Mouse (Mus musculus) cerebellum, adult 2 months (tissue): Measurements from ENCODE around the gene 5830411N06Rik. TPM values are rescaled to one million over a fixed set of nuclear protein-coding genes. Genes with fewer than 3 reads are reported as not detected.

Source experiments
- DNase-seq, 2 experiments: peaks; one replicate each; pipeline ENCODE4 v3.0.0; 2021
- H3K27ac ChIP-seq: fragments of 200-500 bp; 2 replicates; pipeline ENCODE4 v1.5.1; 2012; ENCODE audit warnings: low read length, control low read depth, inconsistent platforms; ENCODE audit not compliant: insufficient read depth
- H3K27me3 ChIP-seq: fragments of 200-500 bp; 2 replicates; pipeline ENCODE4 v1.6.1; 2012; ENCODE audit warnings: inconsistent platforms, mild to moderate bottlenecking, low read length, moderate library complexity; ENCODE audit not compliant: control insufficient read depth, insufficient read depth
- H3K4me1 ChIP-seq: fragments of 200-500 bp; 2 replicates; pipeline ENCODE4 v1.6.1; 2011; ENCODE audit warnings: low read length; ENCODE audit not compliant: control insufficient read depth, insufficient read depth
- H3K4me3 ChIP-seq: fragments of 200-500 bp; replicated peaks from 2 replicates; pipeline ENCODE3; 2011; ENCODE audit warnings: mild to moderate bottlenecking, low read depth, low read length, control low read depth; ENCODE audit not compliant: insufficient read depth
- CTCF ChIP-seq: fragments of 200-500 bp; IDR thresholded peaks from 2 replicates; pipeline ENCODE4 v1.5.1; 2011; ENCODE audit warnings: low read depth, mild to moderate bottlenecking, control low read depth, low read length, moderate library complexity, borderline replicate concordance; ENCODE audit not compliant: insufficient read depth
- POLR2A ChIP-seq: fragments of 200-500 bp; IDR thresholded peaks from 2 replicates; pipeline ENCODE4 v1.6.1; 2011; ENCODE audit warnings: low read length, control low read depth, borderline replicate concordance; ENCODE audit not compliant: insufficient read depth
- WGBS: fragments of 180-500 bp; shearing (Covaris S2); methylation state at CpG from one replicate; pipeline ENCODE4 v1.1.7; 2018; 5-methylcytosine and 5-hydroxymethylcytosine counted together
- polyA plus RNA-seq: library from polyadenylated mRNA; depleted of rRNA; stranded (reverse); fragments of >200 nt; gene quantifications from 2 replicates; pipeline ENCODE4 v1.2.3, GENCODE M21; 2012; rRNA removed

5830411N06Rik gene
- polyA plus RNA-seq, 1 experiment, result 0.13 TPM

DNA sequence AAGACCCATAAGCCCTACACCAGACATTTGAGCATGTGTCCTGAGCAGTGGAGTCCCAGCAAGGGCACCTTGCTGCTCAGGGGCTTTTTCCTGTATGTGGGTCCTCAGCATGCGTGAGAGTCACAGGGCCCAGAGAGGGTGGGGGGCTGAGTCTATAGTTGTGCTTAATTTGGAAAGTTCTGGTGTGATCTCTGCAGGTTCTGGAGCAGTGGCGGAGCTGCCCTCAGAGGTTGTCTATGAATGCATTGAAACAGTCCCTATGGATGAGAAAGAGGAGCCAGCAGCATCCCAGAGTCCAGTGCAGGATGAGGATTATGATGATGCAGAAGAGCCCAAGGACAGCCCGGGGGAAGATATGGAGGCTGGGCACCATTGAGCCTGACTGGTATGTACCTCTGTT lies 52.3 kb downstream of the 5830411N06Rik start:
- no peaks in the 10 kb centered on the region for H3K27me3 ChIP-seq
- H3K4me1 ChIP-seq, result no peaks in the 10 kb centered on the region
- 88% methylated on average over 3 of the region's 3 CpGs for WGBS
- no peak for DNase-seq
- no peak overlapping the region for H3K27ac ChIP-seq
- no peak overlapping the region for H3K4me3 ChIP-seq
- TF ChIP-seq POLR2A (no peak), CTCF (no peak)

DNA sequence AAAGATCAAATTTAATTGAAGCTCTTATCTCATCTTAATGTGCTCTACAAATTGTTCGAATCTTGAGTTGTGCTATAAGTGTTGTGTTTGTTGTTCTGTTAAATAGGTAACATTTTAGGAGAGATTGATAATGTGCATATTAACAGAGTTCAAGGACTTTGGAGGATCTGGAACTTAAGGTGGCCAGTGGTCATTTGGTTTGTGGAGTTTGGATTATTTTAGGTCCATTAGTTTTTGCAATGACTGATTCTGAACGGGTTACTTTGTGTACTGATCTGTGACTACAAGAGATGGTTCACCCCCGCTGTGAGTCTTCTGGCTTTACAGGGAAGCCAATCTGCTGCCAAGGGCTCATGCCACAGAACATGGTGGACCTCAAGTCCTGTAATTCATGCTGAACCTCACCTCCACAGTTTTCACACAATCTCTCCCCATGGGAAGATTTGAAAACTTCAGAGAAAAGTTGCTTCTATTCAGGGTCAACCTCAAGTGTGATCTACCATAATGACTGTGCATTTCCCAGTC lies 72.8 kb downstream of the 5830411N06Rik start:
- Histone ChIP-seq H3K27ac (no peak overlapping the region), H3K4me1 (no peaks in the 10 kb centered on the region; the same call in 1 of the 2 replicates), H3K27me3 (no peaks in the 10 kb centered on the region; the same call in 1 of the 2 replicates), H3K4me3 (no peak overlapping the region)
- WGBS, result 67% methylated on average over 3 of the region's 3 CpGs
- TF ChIP-seq POLR2A (no peak), CTCF (no peak)
- DNase-seq, result no peak

DNA sequence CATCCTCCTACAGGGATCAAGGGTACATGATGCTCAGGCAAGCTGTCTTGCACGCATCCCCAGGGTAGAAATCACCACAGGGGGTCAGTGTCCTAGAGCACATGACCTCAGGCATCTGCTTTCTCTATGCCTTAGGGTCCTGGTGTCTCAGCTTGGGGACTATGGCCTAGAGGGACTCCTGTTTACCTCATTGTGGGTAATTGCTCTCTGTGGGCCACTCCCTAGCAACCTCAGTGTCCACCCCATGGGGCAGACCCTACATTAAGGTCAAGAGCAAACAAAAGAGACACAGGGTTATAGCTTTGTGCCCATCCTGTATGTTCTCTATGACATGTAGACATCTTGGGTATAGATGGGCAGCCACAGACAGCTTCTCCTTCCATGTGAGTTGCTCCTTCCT lies 73.5 kb downstream of the 5830411N06Rik start, which contains the start of gene Olfr525:
Gene Olfr525, plus strand, starts transcription at position 301 of the 400 bp plus-strand sequence.
- no peak for TF ChIP-seq CTCF
- no peak for TF ChIP-seq POLR2A
- Histone ChIP-seq H3K4me3 (no peak within 1 kb of the TSS), H3K27me3 (no peaks in the 10 kb centered on the region; the same call in 1 of the 2 replicates), H3K4me1 (no peaks in the 10 kb centered on the region; the same call in 1 of the 2 replicates), H3K27ac (no peak within 1 kb of the TSS)
- DNase-seq, result no peak
- 39% methylated on average over 1 of the region's 1 CpGs for WGBS

GRCm38 (mm10) chr7:140321135-140321534 lies 74.1 kb downstream of the 5830411N06Rik start:
- no peaks in the 10 kb centered on the region; the same call in 1 of the 2 replicates for H3K4me1 ChIP-seq
- no peaks in the 10 kb centered on the region; the same call in 1 of the 2 replicates for H3K27me3 ChIP-seq
- H3K27ac ChIP-seq, result no peak overlapping the region
- no peak for DNase-seq
- TF ChIP-seq CTCF (no peak), POLR2A (no peak)
- no peak overlapping the region for H3K4me3 ChIP-seq

- Histone ChIP-seq H3K27ac (no peak overlapping the region), H3K27me3 (no peaks in the 10 kb centered on the region), H3K4me1 (no peaks in the 10 kb centered on the region), H3K4me3 (no peak overlapping the region)
- DNase-seq, result no peak
- TF ChIP-seq CTCF (no peak), POLR2A (no peak)
- WGBS, result 17% methylated on average over 1 of the region's 1 CpGs
These were observed 82.8 kb downstream of the 5830411N06Rik start for GRCm38 (mm10) chr7:140329766-140330304.

DNA sequence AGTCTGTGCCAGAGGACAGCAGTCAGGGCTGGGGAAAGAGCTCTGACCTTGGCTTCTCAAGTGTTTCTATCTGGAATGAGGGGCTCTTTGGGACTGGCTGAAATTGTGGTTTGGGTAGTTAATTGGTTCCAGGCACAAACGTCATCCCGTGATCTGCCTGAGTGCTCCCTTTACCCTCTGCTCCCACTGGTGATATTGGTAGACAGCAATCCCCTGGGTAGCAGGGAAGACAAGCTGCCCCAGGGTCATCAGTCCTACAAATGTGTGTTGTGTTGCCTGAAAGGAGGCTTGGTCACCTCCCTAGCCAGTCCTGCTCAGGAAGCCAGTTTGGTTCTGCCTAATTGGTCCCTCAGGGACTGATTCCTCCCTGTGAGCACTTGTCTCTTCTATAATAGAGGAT lies 86.6 kb downstream of the 5830411N06Rik start, which contains the start of gene Olfr527:
Gene Olfr527, plus strand, starts transcription at position 301 of the 400 bp plus-strand sequence.
- 76% methylated on average over 2 of the region's 2 CpGs for WGBS
- no peak for DNase-seq
- no peak for TF ChIP-seq CTCF
- TF ChIP-seq POLR2A, result no peak

More for the DNA sequence above, 86.6 kb downstream of the 5830411N06Rik start, which contains the start of gene Olfr527:
- H3K4me3 ChIP-seq, result no peak within 1 kb of the TSS
- H3K4me1 ChIP-seq, result no peaks in the 10 kb centered on the region
- H3K27me3 ChIP-seq, result no peaks in the 10 kb centered on the region
- no peak within 1 kb of the TSS for H3K27ac ChIP-seq

Other genes with a start within 250 kb of the 5830411N06Rik start
- 75.8 and 76.9 TPM in 2 replicates for gene Zfp511, start 210.9 kb upstream of the 5830411N06Rik start, polyA plus RNA-seq
- gene Tubgcp2, start 210.6 kb upstream of the 5830411N06Rik start, polyA plus RNA-seq, result 51.4 and 54.5 TPM in 2 replicates
- not detected in 2 replicates for gene Msx3, start 198.2 kb upstream of the 5830411N06Rik start, polyA plus RNA-seq
- gene Caly, start 164.7 kb upstream of the 5830411N06Rik start, polyA plus RNA-seq, result 189 and 198 TPM in 2 replicates
- gene Prap1, start 153.9 kb upstream of the 5830411N06Rik start, polyA plus RNA-seq, result not detected in 2 replicates
- 94.7 and 98.3 TPM in 2 replicates for gene Fuom, start 144.8 kb upstream of the 5830411N06Rik start, polyA plus RNA-seq
- 5.0 and 5.9 TPM in 2 replicates for gene Paox, start 131.5 kb upstream of the 5830411N06Rik start, polyA plus RNA-seq
- 90.9 and 98.6 TPM in 2 replicates for gene Echs1, start 130.8 kb upstream of the 5830411N06Rik start, polyA plus RNA-seq
- gene Mtg1, start 109.7 kb upstream of the 5830411N06Rik start, polyA plus RNA-seq, result 42.4 and 45.9 TPM in 2 replicates
- 25.9 and 27.7 TPM in 2 replicates for gene Sprn, start 92.4 kb upstream of the 5830411N06Rik start, polyA plus RNA-seq
- not detected in 2 replicates for gene Olfr522, start 82.5 kb upstream of the 5830411N06Rik start, polyA plus RNA-seq
- 0.10 TPM in 2 replicates for gene Olfr523, start 74.1 kb upstream of the 5830411N06Rik start, polyA plus RNA-seq
- gene Olfr524, start 41.3 kb upstream of the 5830411N06Rik start, polyA plus RNA-seq, result not detected in 2 replicates
- 0.03 TPM in 1 of 2 replicates, not detected in the other for gene Cd163l1, start 29.0 kb upstream of the 5830411N06Rik start, polyA plus RNA-seq
- not detected in 2 replicates for gene Olfr525, start 73.6 kb downstream of the 5830411N06Rik start, polyA plus RNA-seq
- not detected in 2 replicates for gene Olfr527, start 86.7 kb downstream of the 5830411N06Rik start, polyA plus RNA-seq
- gene Olfr60, start 114.4 kb downstream of the 5830411N06Rik start, polyA plus RNA-seq, result not detected in 2 replicates
- not detected in 2 replicates for gene Olfr530, start 129.0 kb downstream of the 5830411N06Rik start, polyA plus RNA-seq
- gene Olfr531, start 155.6 kb downstream of the 5830411N06Rik start, polyA plus RNA-seq, result not detected in 2 replicates
- gene Olfr532, start 174.4 kb downstream of the 5830411N06Rik start, polyA plus RNA-seq, result not detected in 2 replicates
- not detected in 2 replicates for gene Olfr533, start 216.1 kb downstream of the 5830411N06Rik start, polyA plus RNA-seq
- gene Olfr535, start 236.9 kb downstream of the 5830411N06Rik start, polyA plus RNA-seq, result not detected in 2 replicates